Mouse (Mus musculus): Measurements from ENCODE around the gene Smg5. TPM values are rescaled to one million over a fixed set of nuclear protein-coding genes. Genes with fewer than 3 reads are reported as not detected.
"Not testable (repeated sequence)": the region's sequence is repeated elsewhere in the genome, so short reads cannot be mapped to it uniquely, and the experiment has no call there.

Gene Smg5
- polyA plus RNA-seq (2015; fragmentation: Nextera tagmentation; extraction: Ambion mirVana), result 57.5 and 65.9 TPM in 2 replicates

DNA sequence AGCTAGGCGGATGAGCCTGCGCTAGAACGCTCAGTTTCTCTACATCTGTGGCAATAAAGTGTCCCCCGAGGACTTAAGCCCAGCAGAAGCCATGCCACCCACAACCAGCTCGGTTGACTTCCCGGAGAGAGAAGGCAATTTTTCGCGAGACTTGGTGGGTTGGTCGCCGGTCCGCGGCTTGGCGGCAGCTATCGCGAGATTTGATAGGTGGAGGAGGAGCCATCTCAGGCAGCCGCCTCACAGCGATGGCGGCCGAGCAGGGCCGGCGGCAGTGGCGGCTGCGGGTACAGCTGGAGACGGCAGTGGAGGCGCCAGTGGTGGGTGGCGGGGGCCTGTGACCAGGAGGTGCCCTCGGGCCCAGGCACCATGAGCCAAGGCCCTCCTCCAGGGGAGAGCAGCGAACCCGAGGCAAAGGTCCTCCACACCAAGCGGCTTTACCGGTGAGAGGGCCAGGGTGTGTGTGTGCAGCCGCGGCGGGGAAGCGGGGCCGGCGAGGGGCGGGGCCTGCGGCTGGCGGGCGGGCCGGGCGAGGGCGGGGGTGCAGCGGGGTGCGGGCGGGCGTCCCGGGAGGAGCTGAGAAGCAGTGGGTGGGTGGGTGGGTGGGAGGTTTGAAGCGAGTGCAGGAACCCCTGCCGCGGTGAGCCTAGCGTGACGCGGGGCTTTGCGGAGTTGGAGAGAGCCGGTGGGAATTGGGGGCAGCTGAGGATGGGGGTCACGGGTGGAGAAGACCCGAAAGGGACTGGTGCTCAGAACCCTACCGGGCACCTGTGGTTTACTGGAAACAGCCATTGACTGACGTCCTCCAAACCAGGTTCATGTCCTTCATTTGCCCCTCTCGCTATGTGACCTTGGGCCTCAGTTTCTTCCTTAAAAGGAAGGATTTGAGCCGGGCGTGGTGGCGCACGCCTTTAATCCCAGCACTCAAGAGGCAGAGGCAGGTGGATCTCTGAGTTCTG lies at the start of gene Smg5, which contains the start of gene Tmem79:
Smg5 (plus strand) TSS at position 203 of the 956 bp plus-strand sequence.
Tmem79 (minus strand) TSS at position 91 of the 956 bp plus-strand sequence.
- WGBS, result 2% methylated on average over 57 of the region's 66 CpGs
- Histone ChIP-seq H3K9me3 (ENCODE audit: control insufficient read depth, low read length) (no peaks in the 10 kb centered on the region), H3K4me2 (ENCODE audit: low read length) (peak within 1 kb of the TSS; percentile 78), H3K4me3 (replicated peaks; ENCODE audit: low read length) (peak within 1 kb of the TSS; percentile 54), H3K36me3 (ENCODE audit: control insufficient read depth, insufficient read depth) (no peaks in the 10 kb centered on the region), H3K27ac (ENCODE audit: low read length) (peak within 1 kb of the TSS; percentile 95), H3K4me1 (replicated peaks; ENCODE audit: control insufficient read depth, insufficient read depth, low read length) (peaks cover 20% of the 10 kb centered on the region), H3K27me3 (replicated peaks; ENCODE audit: control insufficient read depth, insufficient read depth, low read length) (no peaks in the 10 kb centered on the region), H3K9ac (replicated peaks; ENCODE audit: low read depth, low read length) (peak within 1 kb of the TSS; percentile 98)
- ATAC-seq, result peak; percentile 97

DNA sequence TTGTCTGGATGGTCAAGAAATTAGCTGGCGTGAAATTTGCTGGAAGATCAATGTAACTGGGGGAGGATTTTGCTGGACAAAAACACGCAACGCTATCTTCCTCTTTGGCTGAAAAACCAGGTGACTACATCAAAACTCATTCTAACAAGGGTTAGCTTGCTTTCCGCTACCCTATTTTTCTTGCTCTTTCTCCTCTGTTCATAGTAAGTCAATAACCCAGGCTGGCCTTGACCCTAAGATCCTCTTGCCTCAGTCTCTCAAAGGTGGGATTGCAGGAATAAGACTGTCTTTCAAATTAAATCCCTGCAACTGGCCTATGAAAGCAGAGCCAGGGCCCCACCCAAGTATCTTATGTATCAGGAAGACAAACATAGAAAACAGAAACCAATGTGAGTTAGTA lies 49.0 kb upstream of the Smg5 start, which contains the start of gene Gm38392:
Gm38392 (minus strand) TSS at position 101 of the 400 bp plus-strand sequence.
- H3K4me3 ChIP-seq (replicated peaks; ENCODE audit: low read length), result no peak within 1 kb of the TSS
- no peak for ATAC-seq
- no peaks in the 10 kb centered on the region for H3K4me1 ChIP-seq (replicated peaks; ENCODE audit: control insufficient read depth, insufficient read depth, low read length)
- H3K27me3 ChIP-seq (replicated peaks; ENCODE audit: control insufficient read depth, insufficient read depth, low read length), result no peaks in the 10 kb centered on the region
- WGBS, result 98% methylated on average over 4 of the region's 4 CpGs
- no peaks in the 10 kb centered on the region for H3K36me3 ChIP-seq (ENCODE audit: control insufficient read depth, insufficient read depth)
- no peak within 1 kb of the TSS for H3K27ac ChIP-seq (ENCODE audit: low read length)
- H3K9ac ChIP-seq (replicated peaks; ENCODE audit: low read depth, low read length), result no peak within 1 kb of the TSS
- H3K4me2 ChIP-seq (ENCODE audit: low read length), result no peak within 1 kb of the TSS
- H3K9me3 ChIP-seq (ENCODE audit: control insufficient read depth, low read length), result no peaks in the 10 kb centered on the region

DNA sequence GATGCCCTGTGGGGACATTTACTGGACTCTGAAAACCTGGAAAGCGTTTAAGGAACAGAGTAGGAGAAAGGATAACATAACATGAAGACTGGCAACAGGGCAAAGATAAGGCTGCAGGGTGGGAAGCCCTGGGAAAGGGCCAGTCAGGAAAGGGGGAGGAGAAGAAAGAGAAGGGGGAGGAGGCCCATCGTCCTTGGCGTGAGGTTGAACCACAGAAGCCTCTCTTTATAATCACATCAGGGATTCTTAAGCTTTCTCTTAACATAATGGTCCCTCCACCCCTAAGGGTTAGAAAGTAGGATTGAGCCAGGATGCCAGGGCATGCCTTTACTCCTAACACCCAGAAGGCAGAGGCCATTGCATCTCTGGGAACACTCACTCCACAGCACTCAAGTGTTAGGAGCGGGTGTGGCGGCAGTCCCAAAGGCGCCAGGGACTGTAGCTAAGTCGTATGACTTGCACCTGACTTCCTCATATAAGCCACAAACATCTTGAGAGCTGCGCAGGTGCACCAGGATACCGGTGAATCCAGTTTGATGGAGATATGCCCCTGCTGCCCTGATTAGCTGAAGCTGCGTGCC lies 47.8 kb upstream of the Smg5 start:
- not testable (repeated sequence) for H3K4me3 ChIP-seq (replicated peaks; ENCODE audit: low read length); H3K9ac ChIP-seq (replicated peaks; ENCODE audit: low read depth, low read length); H3K27ac ChIP-seq (ENCODE audit: low read length); ATAC-seq; H3K4me1 ChIP-seq (replicated peaks; ENCODE audit: control insufficient read depth, insufficient read depth, low read length); H3K27me3 ChIP-seq (replicated peaks; ENCODE audit: control insufficient read depth, insufficient read depth, low read length); H3K4me2 ChIP-seq (ENCODE audit: low read length); H3K36me3 ChIP-seq (ENCODE audit: control insufficient read depth, insufficient read depth); H3K9me3 ChIP-seq (ENCODE audit: control insufficient read depth, low read length)
- 61% methylated on average over 8 of the region's 10 CpGs for WGBS

DNA sequence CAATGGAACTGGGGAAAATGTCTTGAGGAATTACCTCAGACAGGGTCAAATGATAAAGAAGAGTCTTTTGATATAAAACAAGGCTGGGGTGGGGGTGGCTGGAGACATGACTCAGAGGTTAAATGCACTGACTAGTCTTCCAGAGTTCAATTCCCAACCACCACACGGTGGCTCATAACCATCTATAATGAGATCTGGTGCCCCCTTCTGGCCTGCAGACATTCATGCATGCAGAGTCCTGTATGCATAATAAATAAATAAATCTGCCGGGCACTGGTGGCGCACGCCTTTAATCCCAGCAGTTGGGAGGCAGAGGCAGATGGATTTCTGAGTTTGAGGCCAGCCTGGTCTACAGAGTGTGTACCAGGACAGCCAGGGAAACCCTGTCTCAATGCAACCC lies 44.1 kb upstream of the Smg5 start:
- H3K36me3 ChIP-seq (ENCODE audit: control insufficient read depth, insufficient read depth), result no peaks in the 10 kb centered on the region
- no peaks in the 10 kb centered on the region for H3K27me3 ChIP-seq (replicated peaks; ENCODE audit: control insufficient read depth, insufficient read depth, low read length)
- H3K9me3 ChIP-seq (ENCODE audit: control insufficient read depth, low read length), result no peaks in the 10 kb centered on the region
- ATAC-seq, result no peak
- peaks cover 3% of the 10 kb centered on the region for H3K4me1 ChIP-seq (replicated peaks; ENCODE audit: control insufficient read depth, insufficient read depth, low read length)
- H3K9ac ChIP-seq (replicated peaks; ENCODE audit: low read depth, low read length), result no peak overlapping the region
- no peak overlapping the region for H3K4me2 ChIP-seq (ENCODE audit: low read length)
- H3K4me3 ChIP-seq (replicated peaks; ENCODE audit: low read length), result no peak overlapping the region
- 33% methylated on average over 4 of the region's 4 CpGs for WGBS
- H3K27ac ChIP-seq (ENCODE audit: low read length), result no peak overlapping the region

DNA sequence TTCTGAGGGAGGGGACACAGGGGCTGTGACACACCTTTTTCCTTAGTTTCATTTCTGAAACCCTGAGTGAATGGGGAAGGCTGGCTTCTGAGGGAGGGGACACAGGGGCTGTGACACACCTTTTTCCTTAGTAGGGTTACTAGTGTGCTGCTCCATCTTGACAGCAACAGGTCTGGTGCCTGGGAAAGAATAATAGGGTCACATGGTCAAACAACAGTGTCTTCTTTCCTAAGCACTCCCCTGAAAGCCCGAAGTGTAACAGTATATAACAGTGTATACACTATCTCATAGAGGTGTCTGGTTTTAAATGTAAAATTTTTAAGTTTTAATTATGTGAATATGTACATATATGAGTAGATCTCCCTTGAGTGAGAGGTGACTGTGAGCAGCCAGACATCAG lies 40.8 kb upstream of the Smg5 start:
- not testable (repeated sequence) for H3K9ac ChIP-seq (replicated peaks; ENCODE audit: low read depth, low read length)

DNA sequence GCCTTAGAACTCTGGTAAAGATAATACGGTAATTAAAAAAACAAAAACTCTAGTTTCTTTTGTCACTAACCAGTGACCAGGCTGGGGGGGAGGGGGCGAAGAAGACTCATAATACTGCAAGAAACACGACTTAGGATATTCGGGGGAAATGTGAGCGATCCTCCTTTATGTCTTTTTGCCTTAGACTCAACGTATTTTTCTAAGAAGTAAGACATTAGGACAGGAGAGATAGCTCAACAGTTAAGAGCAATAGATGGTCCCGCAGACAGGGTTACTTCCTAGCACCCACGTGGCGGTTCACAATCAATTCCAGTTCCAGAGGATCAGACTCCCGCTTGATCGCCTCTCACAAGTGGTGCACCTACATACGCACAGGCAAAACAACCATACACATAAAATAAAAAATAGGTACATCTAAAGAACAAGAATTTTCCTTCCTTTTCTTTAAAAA lies 39.9 kb upstream of the Smg5 start:
- no peaks in the 10 kb centered on the region for H3K9me3 ChIP-seq (ENCODE audit: control insufficient read depth, low read length)
- under 1% methylated on average over 12 of the region's 12 CpGs for WGBS
- H3K27ac ChIP-seq (ENCODE audit: low read length), result peak overlapping the region; percentile 87
- H3K36me3 ChIP-seq (ENCODE audit: control insufficient read depth, insufficient read depth), result peaks cover 14% of the 10 kb centered on the region
- peak overlapping the region; percentile 57 for H3K4me3 ChIP-seq (replicated peaks; ENCODE audit: low read length)
- H3K27me3 ChIP-seq (replicated peaks; ENCODE audit: control insufficient read depth, insufficient read depth, low read length), result no peaks in the 10 kb centered on the region
- H3K4me2 ChIP-seq (ENCODE audit: low read length), result peak overlapping the region; percentile 48
- ATAC-seq, result peak; percentile 21
- peaks cover 15% of the 10 kb centered on the region for H3K4me1 ChIP-seq (replicated peaks; ENCODE audit: control insufficient read depth, insufficient read depth, low read length)
- H3K9ac ChIP-seq (replicated peaks; ENCODE audit: low read depth, low read length), result peak overlapping the region; percentile 43

More for the DNA sequence above, 40.8 kb upstream of the Smg5 start:
- peaks cover 15% of the 10 kb centered on the region for H3K4me1 ChIP-seq (replicated peaks; ENCODE audit: control insufficient read depth, insufficient read depth, low read length)
- ATAC-seq; H3K27ac ChIP-seq (ENCODE audit: low read length); H3K4me2 ChIP-seq (ENCODE audit: low read length); H3K4me3 ChIP-seq (replicated peaks; ENCODE audit: low read length); H3K36me3 ChIP-seq (ENCODE audit: control insufficient read depth, insufficient read depth); H3K9me3 ChIP-seq (ENCODE audit: control insufficient read depth, low read length); H3K27me3 ChIP-seq (replicated peaks; ENCODE audit: control insufficient read depth, insufficient read depth, low read length): not testable (repeated sequence)
- 69% methylated on average over 1 of the region's 1 CpGs for WGBS

DNA sequence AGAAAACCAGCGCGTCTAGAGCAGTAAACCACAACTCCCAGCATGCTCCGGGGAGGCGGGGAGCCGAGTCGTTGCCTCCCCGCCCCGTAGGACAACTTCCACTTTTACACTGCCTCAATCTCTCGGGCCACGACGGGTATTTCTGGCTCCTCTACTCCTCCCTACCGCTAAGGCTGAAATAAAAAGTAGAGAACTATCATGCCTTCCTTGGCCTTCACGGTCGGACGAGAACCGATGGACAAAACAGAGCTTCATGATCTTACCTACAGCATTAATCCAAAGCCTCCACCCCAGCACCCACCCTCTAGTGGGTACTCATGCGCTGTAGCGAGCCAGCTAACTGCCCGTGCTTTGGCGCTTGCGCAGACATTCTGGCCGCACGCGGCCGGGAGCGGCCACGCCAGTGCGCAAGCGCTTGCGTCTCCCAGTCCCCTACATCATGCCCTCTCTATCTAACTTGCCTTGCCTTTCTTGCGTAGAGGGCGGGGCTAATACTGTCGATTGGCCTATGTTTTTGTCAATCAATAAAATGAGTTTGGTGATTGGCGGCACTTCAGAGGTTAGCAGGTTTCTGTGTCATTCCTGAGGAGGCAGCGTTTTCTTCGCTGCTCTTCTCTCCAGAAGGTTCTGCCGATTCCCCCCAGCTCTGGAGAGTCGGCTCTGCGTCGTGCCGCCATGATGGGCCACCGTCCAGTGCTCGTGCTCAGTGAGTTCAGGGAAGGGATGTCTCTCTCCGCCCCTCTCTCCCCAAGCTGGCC lies 39.3 kb upstream of the Smg5 start, which contains the start of the genes Tsacc and Cct3:
Tsacc (minus strand) TSS at position 439 of the 758 bp plus-strand sequence.
Cct3 (plus strand) TSS at position 556 of the 758 bp plus-strand sequence.
- H3K9ac ChIP-seq (replicated peaks; ENCODE audit: low read depth, low read length), result peak within 1 kb of the TSS; percentile 66
- H3K9me3 ChIP-seq (ENCODE audit: control insufficient read depth, low read length), result no peaks in the 10 kb centered on the region
- WGBS, result under 1% methylated on average over 44 of the region's 44 CpGs
- no peaks in the 10 kb centered on the region for H3K27me3 ChIP-seq (replicated peaks; ENCODE audit: control insufficient read depth, insufficient read depth, low read length)
- peaks cover 15% of the 10 kb centered on the region for H3K4me1 ChIP-seq (replicated peaks; ENCODE audit: control insufficient read depth, insufficient read depth, low read length)
- peak within 1 kb of the TSS; percentile 89 for H3K27ac ChIP-seq (ENCODE audit: low read length)
- ATAC-seq, result peak; percentile 99
- peaks cover 18% of the 10 kb centered on the region for H3K36me3 ChIP-seq (ENCODE audit: control insufficient read depth, insufficient read depth)
- peak within 1 kb of the TSS; percentile 57 for H3K4me3 ChIP-seq (replicated peaks; ENCODE audit: low read length)
- H3K4me2 ChIP-seq (ENCODE audit: low read length), result peak within 1 kb of the TSS; percentile 72

DNA sequence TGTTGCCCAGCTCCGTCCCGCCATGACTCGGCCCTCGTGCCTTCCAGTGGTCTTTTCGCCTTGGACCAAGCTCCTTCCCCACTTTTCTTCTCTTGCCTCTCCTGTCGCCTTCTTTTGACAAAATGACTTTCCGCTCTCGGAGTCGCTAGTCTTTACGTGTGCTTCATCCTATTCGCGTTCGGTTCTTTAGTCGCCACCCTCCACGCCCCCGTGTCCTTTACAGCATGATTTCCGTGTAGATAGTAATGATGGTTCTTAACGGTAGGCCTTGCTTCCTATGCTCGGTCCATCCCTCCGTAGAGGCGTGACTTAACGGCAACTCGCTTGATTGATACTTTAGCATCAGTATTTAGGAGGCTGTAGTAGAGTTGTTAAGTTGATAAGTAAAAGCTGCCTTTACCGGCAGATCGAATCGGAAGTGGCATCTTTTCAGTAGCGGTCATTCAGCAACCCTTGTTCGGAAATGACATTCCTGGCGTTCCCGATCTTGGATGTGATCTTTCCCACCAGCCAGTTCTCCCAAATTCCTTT lies 38.7 kb upstream of the Smg5 start:
- Histone ChIP-seq H3K4me3 (replicated peaks; ENCODE audit: low read length) (peak overlapping the region; percentile 57), H3K4me1 (replicated peaks; ENCODE audit: control insufficient read depth, insufficient read depth, low read length) (peaks cover 15% of the 10 kb centered on the region), H3K36me3 (ENCODE audit: control insufficient read depth, insufficient read depth) (peaks cover 22% of the 10 kb centered on the region), H3K4me2 (ENCODE audit: low read length) (peak overlapping the region; percentile 72), H3K27me3 (replicated peaks; ENCODE audit: control insufficient read depth, insufficient read depth, low read length) (no peaks in the 10 kb centered on the region), H3K27ac (ENCODE audit: low read length) (peak overlapping the region; percentile 89), H3K9ac (replicated peaks; ENCODE audit: low read depth, low read length) (peak overlapping the region; percentile 66), H3K9me3 (ENCODE audit: control insufficient read depth, low read length) (no peaks in the 10 kb centered on the region)
- no peak for ATAC-seq
- 0% methylated on average over 30 of the region's 30 CpGs for WGBS

Measured in forebrain, embryonic 16.5 days (tissue).